Mouse (Mus musculus): ENCODE measurements around the gene Casz1.

DNA sequence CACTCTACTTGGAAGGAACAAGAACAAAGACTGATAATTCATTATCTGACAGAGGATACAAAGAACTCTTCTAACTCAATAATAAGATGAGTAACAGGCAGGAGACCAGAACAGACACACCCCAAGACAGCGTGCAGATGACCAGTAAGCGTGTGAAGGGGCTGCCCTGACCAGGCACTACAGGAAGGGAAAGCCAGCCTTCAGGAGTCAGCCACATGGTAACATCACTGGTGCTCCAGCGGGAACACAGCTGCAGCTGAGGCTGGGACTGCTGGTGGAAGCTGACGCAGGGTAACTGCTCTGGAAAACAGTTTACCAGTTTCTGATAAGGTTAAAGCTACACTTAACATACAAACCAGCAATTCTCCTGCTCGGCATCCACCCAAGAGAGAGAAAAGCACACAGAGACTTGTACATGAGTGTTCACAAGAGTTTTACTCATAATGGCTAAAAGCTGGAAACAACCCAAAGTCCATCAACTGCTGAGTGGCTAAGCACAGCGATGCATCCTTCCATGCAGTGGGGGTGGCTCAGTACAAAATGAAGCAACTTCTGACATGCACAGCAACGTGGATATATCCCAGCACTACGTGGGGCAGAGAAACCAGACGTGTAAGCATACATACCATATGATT, 174.1 kb downstream of the Casz1 start:
- no peak for TF ChIP-seq FLI1 (IDR thresholded peaks at IDR 0.05; ENCODE audit: low read length)
- no peak for TF ChIP-seq GATA1 (IDR thresholded peaks at IDR 0.05; ENCODE audit: borderline replicate concordance, low read length)
